In genomic region chr11:93952376-93952775, GRCm38 (mm10) we compare ENCODE assay signal across 17 mouse cellular contexts. TPM values are rescaled to one million over a fixed set of nuclear protein-coding genes. Genes with fewer than 3 reads are reported as not detected.
A peak's percentile ranks its signal among the peaks of the same experiment; 100 is the strongest.
DNase-seq lines count a peak whose midpoint lies in the region; TF ChIP-seq lines count a peak whose summit lies in the region.
"Had no signal": no experiment of that assay in that cellular context is flagged by ENCODE, and none has a peak within 500 bp of the region (broad histone marks: within the 10 kb centered on the region; RNA-seq: fewer than 3 reads in every experiment).

No protein-coding gene starts in this region.

- 87% methylated on average over 5 of the region's 5 CpGs for WGBS in limb, embryonic 10.5 days

- H3K9ac ChIP-seq in ES-Bruce4 (ENCODE audit: low read depth, poor library complexity, severe bottlenecking) = peak overlapping the region; percentile 77
- H3K9ac ChIP-seq: hindbrain, embryonic 15.5 days; neural tube, embryonic 12.5 days had no signal

- H3K4me1 ChIP-seq in ES-Bruce4 (ENCODE audit: control insufficient read depth, insufficient read depth, low read length) = peaks cover 3% of the 10 kb centered on the region
- H3K4me1 ChIP-seq in limb, embryonic 10.5 days = peaks cover 55% of the 10 kb centered on the region

- no peak for TF ChIP-seq POLR2A in ES-Bruce4 (IDR thresholded peaks at IDR 0.05; ENCODE audit: insufficient read depth, low read length)

- intact Hi-C loops in heart, postnatal 36 days (cut with DNase I) = no loop called here

- H3K27me3 ChIP-seq in ES-Bruce4 (ENCODE audit: control insufficient read depth, insufficient read depth, low read length, poor library complexity, severe bottlenecking) = no peaks in the 10 kb centered on the region
- H3K27me3 ChIP-seq in limb, embryonic 10.5 days (ENCODE audit: low read depth, poor library complexity, severe bottlenecking) = no peaks in the 10 kb centered on the region
- H3K27me3 ChIP-seq: hindbrain, embryonic 15.5 days; megakaryocyte, embryonic 14.5 days; neural tube, embryonic 12.5 days had no signal

- H3K27ac ChIP-seq in ES-Bruce4 (ENCODE audit: insufficient read depth, low read length) = peak overlapping the region; percentile 32; the same call in 1 of the 2 replicates
- H3K27ac ChIP-seq in limb, embryonic 10.5 days = no peak overlapping the region
- H3K27ac ChIP-seq: heart, adult 2 months; hindbrain, embryonic 15.5 days; neural tube, embryonic 12.5 days had no signal

- TF ChIP-seq CTCF in ES-Bruce4 (IDR thresholded peaks at IDR 0.05; ENCODE audit: low read depth, low read length) = no peak

- peaks cover 54% of the 10 kb centered on the region for H3K36me3 ChIP-seq in ES-Bruce4 (ENCODE audit: control insufficient read depth, insufficient read depth, low read length, poor library complexity, severe bottlenecking)
- H3K36me3 ChIP-seq in limb, embryonic 10.5 days = peaks cover 72% of the 10 kb centered on the region

- DNase-seq in heart, adult 11 months = peak; percentile 90
- DNase-seq in heart, postnatal 36 days = no peak
- DNase-seq in kidney, postnatal 4 days = peak; percentile 29 to 49
- no peak for DNase-seq in kidney, postnatal 14 days
- no peak for DNase-seq in limb, embryonic 10.5 days (ENCODE audit: low spot score)
- DNase-seq in MN1 (ENCODE audit: low spot score) = no peak
- DNase-seq: adrenal gland, postnatal 14 days; cerebellum, adult 8-10 months; heart, adult 2 months; heart, postnatal 10 days; layer of hippocampus, postnatal 36 days; right cerebral cortex, postnatal 4 days; thymus, postnatal 4 days had no signal

- no peaks in the 10 kb centered on the region for H3K9me3 ChIP-seq in ES-Bruce4 (replicated peaks; ENCODE audit: control insufficient read depth, insufficient read depth, low read length, poor library complexity, severe bottlenecking)
- no peaks in the 10 kb centered on the region for H3K9me3 ChIP-seq in limb, embryonic 10.5 days (replicated peaks)
- H3K9me3 ChIP-seq: hindbrain, embryonic 15.5 days; megakaryocyte, embryonic 14.5 days; neural tube, embryonic 12.5 days had no signal

- TF ChIP-seq EP300 in ES-Bruce4 (IDR thresholded peaks at IDR 0.05; ENCODE audit: insufficient read depth, low read depth, low read length) = no peak

- no peak overlapping the region for H3K4me3 ChIP-seq in ES-Bruce4 (ENCODE audit: low read depth, low read length)
- H3K4me3 ChIP-seq in limb, embryonic 10.5 days = peak overlapping the region; percentile 8; the same call in 1 of the 2 replicates
- H3K4me3 ChIP-seq: heart, adult 2 months; hindbrain, embryonic 15.5 days; megakaryocyte, embryonic 14.5 days; neural tube, embryonic 12.5 days had no signal

RNA-seq across cellular contexts. Expression of gene Nme2, which starts 3.7 kb away (rescaled TPM):
- total RNA-seq in heart, postnatal 36 days (2021) = 1,000 to 10,000 TPM; 1,044 to 1,128 TPM
- 523 and 530 TPM in 2 replicates for polyA plus RNA-seq in ES-Bruce4 (2011; ENCODE audit: insufficient read depth, insufficient read length, low read depth, missing spikeins)
- polyA plus RNA-seq in limb, embryonic 10.5 days (2016; fragmentation: Nextera tagmentation; extraction: Ambion mirVana) = 151 and 152 TPM in 2 replicates

RNA-seq across cellular contexts. Expression of gene Gm20390, which starts 15.7 kb away (rescaled TPM):
- total RNA-seq in heart, postnatal 36 days (2021) = 10 to 100 TPM; 16.3 to 18.0 TPM
- 150 and 167 TPM in 2 replicates for polyA plus RNA-seq in ES-Bruce4 (2011; ENCODE audit: insufficient read depth, insufficient read length, low read depth, missing spikeins)
- 578 and 666 TPM in 2 replicates for polyA plus RNA-seq in limb, embryonic 10.5 days (2016; fragmentation: Nextera tagmentation; extraction: Ambion mirVana)

RNA-seq across cellular contexts. Expression of gene Nme1, which starts 15.9 kb away (rescaled TPM):
- total RNA-seq in heart, postnatal 36 days (2021) = 10 to 100 TPM; 10.0 to 12.0 TPM
- polyA plus RNA-seq in ES-Bruce4 (2011; ENCODE audit: insufficient read depth, insufficient read length, low read depth, missing spikeins) = 39.2 and 50.4 TPM in 2 replicates
- 386 and 480 TPM in 2 replicates for polyA plus RNA-seq in limb, embryonic 10.5 days (2016; fragmentation: Nextera tagmentation; extraction: Ambion mirVana)

RNA-seq across cellular contexts. Expression of gene Spag9, which starts 43.5 kb away (rescaled TPM):
- 100 to 1,000 TPM; 147 to 159 TPM for total RNA-seq in heart, postnatal 36 days (2021)
- 42.5 and 45.7 TPM in 2 replicates for polyA plus RNA-seq in ES-Bruce4 (2011; ENCODE audit: insufficient read depth, insufficient read length, low read depth, missing spikeins)
- polyA plus RNA-seq in limb, embryonic 10.5 days (2016; fragmentation: Nextera tagmentation; extraction: Ambion mirVana) = 28.0 and 30.4 TPM in 2 replicates

Comparison
In these comparisons a context has a peak if more than half of its experiments do, and no peak if none do; other contexts are left out.
1. DNase-seq: peak in heart, adult 11 months (single experiment) and kidney, postnatal 4 days (2 of 2); none in heart, postnatal 36 days (0 of 2), kidney, postnatal 14 days (single experiment), limb, embryonic 10.5 days (single experiment) and MN1 (single experiment).